Mouse (Mus musculus) kidney, postnatal 0 days (tissue): ENCODE measurements around the gene Rbm26. TPM values are rescaled to one million over a fixed set of nuclear protein-coding genes. Genes with fewer than 3 reads are reported as not detected.

ENCODE experiments used
- ATAC-seq: fragments of 200-750 bp; cut with Nextera tagmentation; replicated peaks from 2 replicates; pipeline ENCODE4 v1.8.0; 2017; ENCODE audit warnings: low read depth, moderate number of reproducible peaks, moderate TSS enrichment, moderate library complexity; ENCODE audit not compliant: low FRiP score
- DNase-seq: peaks from one replicate; pipeline ENCODE4 v3.0.0-alpha.2; 2016; ENCODE audit warnings: low spot score
- H3K27ac ChIP-seq: fragments of 300-500 bp; sonication (generic); 2 replicates; pipeline ENCODE4 v1.5.1; 2014; ENCODE audit warnings: mild to moderate bottlenecking
- H3K27me3 ChIP-seq: fragments of 300-500 bp; sonication (generic); 2 replicates; pipeline ENCODE4 v1.6.1; 2014; ENCODE audit warnings: low read length, mixed read lengths; ENCODE audit not compliant: insufficient read depth
- H3K36me3 ChIP-seq: fragments of 300-500 bp; sonication (generic); 2 replicates; pipeline ENCODE4 v1.6.1; 2014; ENCODE audit warnings: low read length, mixed read lengths; ENCODE audit not compliant: insufficient read depth
- H3K4me1 ChIP-seq: fragments of 300-500 bp; sonication (generic); replicated peaks from 2 replicates; pipeline ENCODE4 v1.6.1; 2014; ENCODE audit warnings: antibody characterized with exemption, low read length, mixed read lengths; ENCODE audit not compliant: insufficient read depth
- H3K4me2 ChIP-seq: fragments of 300-500 bp; sonication (generic); 2 replicates; pipeline ENCODE4 v1.6.1; 2014; ENCODE audit warnings: mild to moderate bottlenecking, low read length, moderate library complexity, mixed read lengths
- H3K4me3 ChIP-seq: fragments of 300-500 bp; sonication (generic); replicated peaks from 2 replicates; pipeline ENCODE4 v1.5.1; 2014; ENCODE audit warnings: low read depth, low read length
- H3K9ac ChIP-seq: fragments of 300-500 bp; sonication (generic); 2 replicates; pipeline ENCODE4 v1.6.1; 2014; ENCODE audit warnings: low read depth, low read length
- H3K9me3 ChIP-seq: fragments of 300-500 bp; sonication (generic); replicated peaks from 2 replicates; pipeline ENCODE4 v1.6.1; 2016; ENCODE audit warnings: low read length, inconsistent platforms, mixed read lengths
- CTCF ChIP-seq: IDR thresholded peaks from 2 replicates; pipeline ENCODE4 v1.5.1; 2016; ENCODE audit warnings: antibody characterized with exemption, low read depth, mild to moderate bottlenecking, moderate library complexity
- WGBS: fragments of 180-500 bp; shearing (Covaris S2); extraction: QIAGEN DNeasy Blood & Tissue Kit; methylation state at CpG from one replicate; pipeline ENCODE4 v1.1.7; 2014; 5-methylcytosine and 5-hydroxymethylcytosine counted together
- polyA plus RNA-seq: library from polyadenylated mRNA; unstranded; fragments of >200 nt; fragmentation: Nextera tagmentation; extraction: Ambion mirVana; gene quantifications from 2 replicates; pipeline ENCODE4 v1.2.1, GENCODE M21; 2015

The Rbm26 gene
- polyA plus RNA-seq, 1 experiment from 2014 or later: 33.0 TPM

GRCm38 (mm10) chr14:105184866-105185265 lies 7.7 kb upstream of the Rbm26 start:
- 41% methylated on average over 3 of the region's 3 CpGs for WGBS
- Histone ChIP-seq H3K4me3 (no peak overlapping the region), H3K36me3 (no peaks in the 10 kb centered on the region), H3K9me3 (no peaks in the 10 kb centered on the region), H3K27me3 (no peaks in the 10 kb centered on the region), H3K27ac (no peak overlapping the region), H3K9ac (no peak overlapping the region), H3K4me1 (no peaks in the 10 kb centered on the region), H3K4me2 (no peak overlapping the region)
- DNase-seq (peak; percentile 62), ATAC-seq (no peak)
- TF ChIP-seq CTCF: peak; percentile 66

- TF ChIP-seq CTCF: no peak
- Histone ChIP-seq H3K27ac (no peak overlapping the region), H3K36me3 (no peaks in the 10 kb centered on the region), H3K27me3 (no peaks in the 10 kb centered on the region), H3K4me2 (no peak overlapping the region), H3K9me3 (no peaks in the 10 kb centered on the region), H3K9ac (no peak overlapping the region), H3K4me1 (no peaks in the 10 kb centered on the region), H3K4me3 (no peak overlapping the region)
- no peak for DNase-seq
- WGBS: 43% methylated on average over 3 of the region's 3 CpGs
- ATAC-seq: no peak
Observed at GRCm38 (mm10) chr14:105182786-105183185, 5.7 kb upstream of the Rbm26 start.

GRCm38 (mm10) chr14:105179733-105180132 lies 2.6 kb upstream of the Rbm26 start:
- ATAC-seq (no peak), DNase-seq (no peak)
- 95% methylated on average over 3 of the region's 3 CpGs for WGBS
- Histone ChIP-seq H3K4me1 (peaks cover 9% of the 10 kb centered on the region; the same call in 1 of the 2 replicates), H3K27ac (no peak overlapping the region), H3K36me3 (no peaks in the 10 kb centered on the region), H3K9ac (no peak overlapping the region), H3K27me3 (no peaks in the 10 kb centered on the region), H3K4me2 (no peak overlapping the region), H3K9me3 (no peaks in the 10 kb centered on the region), H3K4me3 (no peak overlapping the region)
- no peak for TF ChIP-seq CTCF

GRCm38 (mm10) chr14:105178996-105179395 lies 1.9 kb upstream of the Rbm26 start:
- DNase-seq (no peak), ATAC-seq (no peak)
- no peak overlapping the region for H3K9ac ChIP-seq
- H3K27me3 ChIP-seq: no peaks in the 10 kb centered on the region
- H3K4me3 ChIP-seq: no peak overlapping the region
- WGBS: 60% methylated on average over 7 of the region's 7 CpGs
- peaks cover 12% of the 10 kb centered on the region; the same call in 1 of the 2 replicates for H3K4me1 ChIP-seq
- no peak overlapping the region for H3K4me2 ChIP-seq
- H3K27ac ChIP-seq: no peak overlapping the region
- no peak for TF ChIP-seq CTCF
- H3K9me3 ChIP-seq: no peaks in the 10 kb centered on the region
- H3K36me3 ChIP-seq: no peaks in the 10 kb centered on the region

- ATAC-seq: peak; percentile 75
- Histone ChIP-seq H3K4me2 (peak overlapping the region; percentile 81), H3K36me3 (no peaks in the 10 kb centered on the region), H3K4me3 (peak overlapping the region; percentile 96), H3K9ac (peak overlapping the region; percentile 98), H3K4me1 (peaks cover 15% of the 10 kb centered on the region; the same call in 1 of the 2 replicates), H3K27me3 (no peaks in the 10 kb centered on the region), H3K9me3 (no peaks in the 10 kb centered on the region), H3K27ac (peak overlapping the region; percentile 96)
- TF ChIP-seq CTCF: no peak
- DNase-seq: peak; percentile 42
- under 1% methylated on average over 74 of the region's 74 CpGs for WGBS
Observed at GRCm38 (mm10) chr14:105176381-105177168, 552 bp downstream of the Rbm26 start.

- Histone ChIP-seq H3K9me3 (no peaks in the 10 kb centered on the region), H3K4me3 (no peak overlapping the region), H3K4me1 (no peaks in the 10 kb centered on the region), H3K27me3 (no peaks in the 10 kb centered on the region), H3K4me2 (no peak overlapping the region), H3K27ac (no peak overlapping the region), H3K9ac (no peak overlapping the region), H3K36me3 (no peaks in the 10 kb centered on the region)
- ATAC-seq: no peak
- 83% methylated on average over 1 of the region's 1 CpGs for whole genome bisulfite sequencing
- DNase-seq: no peak
- TF ChIP-seq CTCF: no peak
Observed at GRCm38 (mm10) chr14:105167181-105167580, 9.9 kb downstream of the Rbm26 start.
